Mouse (Mus musculus) induced T-regulatory cell, adult 2 months (primary cell): Measurements from ENCODE around the gene Insl3.
"Not testable (repeated sequence)": the region's sequence is repeated elsewhere in the genome, so short reads cannot be mapped to it uniquely, and the experiment has no call there.

ENCODE experiments used
- DNase-seq: peaks from one replicate; pipeline ENCODE4 v3.0.0-alpha.2; 2012; ENCODE audit warnings: low read depth

Gene Insl3

GRCm38 (mm10) chr8:71676803-71677202 lies 12.2 kb upstream of the Insl3 start:
- no peak for DNase-seq

- DNase-seq, result no peak
These were observed 11.5 kb upstream of the Insl3 start for GRCm38 (mm10) chr8:71677555-71677954.

- no peak for DNase-seq
These were observed 10.8 kb upstream of the Insl3 start for GRCm38 (mm10) chr8:71678216-71678615.

- no peak for DNase-seq
These were observed 9.9 kb upstream of the Insl3 start for GRCm38 (mm10) chr8:71679116-71679515.

- DNase-seq, result no peak
These were observed 9.4 kb upstream of the Insl3 start for GRCm38 (mm10) chr8:71679550-71680168.

GRCm38 (mm10) chr8:71680471-71680870 lies 8.5 kb upstream of the Insl3 start:
- DNase-seq, result no peak

- DNase-seq, result no peak
These were observed 7.6 kb upstream of the Insl3 start for GRCm38 (mm10) chr8:71681369-71681915.

GRCm38 (mm10) chr8:71682832-71683231 lies 6.2 kb upstream of the Insl3 start:
- DNase-seq, result no peak

GRCm38 (mm10) chr8:71684701-71685100 lies 4.3 kb upstream of the Insl3 start:
- DNase-seq, result no peak

GRCm38 (mm10) chr8:71685573-71685972 lies 3.4 kb upstream of the Insl3 start:
- no peak for DNase-seq

- DNase-seq, result no peak
These were observed 2.8 kb upstream of the Insl3 start for GRCm38 (mm10) chr8:71686143-71686734.

- no peak for DNase-seq
These were observed 1.4 kb upstream of the Insl3 start for GRCm38 (mm10) chr8:71687616-71688015.

GRCm38 (mm10) chr8:71692509-71692908 lies 3.5 kb downstream of the Insl3 start:
- DNase-seq, result peak; percentile 87

GRCm38 (mm10) chr8:71693166-71694041 lies 4.4 kb downstream of the Insl3 start:
- DNase-seq, result peak; percentile 61

GRCm38 (mm10) chr8:71695456-71695855 lies 6.4 kb downstream of the Insl3 start:
- DNase-seq, result not testable (repeated sequence)

GRCm38 (mm10) chr8:71700493-71701269 lies 11.7 kb downstream of the Insl3 start:
- DNase-seq, result peak; percentile 49

GRCm38 (mm10) chr8:71701414-71702086 lies 12.5 kb downstream of the Insl3 start, which contains the start of gene B3gnt3:
Gene B3gnt3, minus strand, starts transcription at chr8:71701789.
- peak; percentile 54 for DNase-seq

- no peak for DNase-seq
These were observed 13.0 kb downstream of the Insl3 start for GRCm38 (mm10) chr8:71702087-71702432.

- no peak for DNase-seq
These were observed 13.9 kb downstream of the Insl3 start for GRCm38 (mm10) chr8:71702923-71703322.

GRCm38 (mm10) chr8:71703400-71703799 lies 14.4 kb downstream of the Insl3 start:
- DNase-seq, result not testable (repeated sequence)

- DNase-seq, result peak; percentile 86
These were observed 18.9 kb downstream of the Insl3 start for GRCm38 (mm10) chr8:71707874-71708273.
